In genomic region chr7:81232674-81233073, GRCm38 (mm10) we compare ENCODE assay signal across 27 mouse cellular contexts. TPM values are rescaled to one million over a fixed set of nuclear protein-coding genes. Genes with fewer than 3 reads are reported as not detected.
DNase-seq lines count a peak whose midpoint lies in the region; ATAC-seq lines count a peak whose summit lies in the region.
"Had no signal": no experiment of that assay in that cellular context is flagged by ENCODE, and none has a peak within 500 bp of the region (broad histone marks: within the 10 kb centered on the region; RNA-seq: fewer than 3 reads in every experiment).

No protein-coding gene starts in this region.

- peak; percentile 35; the same call in 1 of the 2 replicates for ATAC-seq in liver, embryonic 16.5 days (ENCODE audit: low read depth)
- ATAC-seq in liver, embryonic 11.5 days (replicated peaks; ENCODE audit: low FRiP score), result no peak
- ATAC-seq: forebrain, postnatal 0 days; intestine, embryonic 16.5 days; Patski had no signal

- no peak overlapping the region for H3K27ac ChIP-seq in liver, embryonic 16.5 days (ENCODE audit: low read length)
- no peak overlapping the region for H3K27ac ChIP-seq in liver, embryonic 11.5 days (ENCODE audit: low read depth, low read length)
- H3K27ac ChIP-seq: embryonic facial prominence, embryonic 13.5 days; forebrain, embryonic 12.5 days; hindbrain, embryonic 13.5 days; limb, embryonic 10.5 days; limb, embryonic 15.5 days; lung, embryonic 15.5 days had no signal

- 42% methylated on average over 2 of the region's 2 CpGs for WGBS in liver, embryonic 16.5 days (ENCODE audit: insufficient replicate concordance)
- 68% methylated on average over 2 of the region's 2 CpGs for WGBS in liver, embryonic 11.5 days

- DNase-seq in liver, embryonic 11.5 days (ENCODE audit: low spot score), result no peak
- peak; percentile 25 for DNase-seq in 3T3-L1 (ENCODE audit: low read depth, low spot score)
- peak; percentile 54 for DNase-seq in 416B (ENCODE audit: low read depth)
- peak; percentile 43 for DNase-seq in lung, postnatal 25 days (ENCODE audit: low spot score)
- no peak for DNase-seq in embryo, embryonic 10.5 days (ENCODE audit: low spot score)
- DNase-seq in heart, adult 18-20 months, result no peak
- DNase-seq: cerebellum, adult 9-10 months; forebrain, postnatal 0 days; heart, postnatal 36 days; kidney, adult 9 months; kidney, postnatal 10 days; layer of hippocampus, adult 9-11 months; midbrain, embryonic 14.5 days; retina, postnatal 1 day; right cerebral cortex, postnatal 14 days; thymus, postnatal 4 days had no signal

- no peaks in the 10 kb centered on the region for H3K36me3 ChIP-seq in liver, embryonic 16.5 days (ENCODE audit: control insufficient read depth, insufficient read depth)
- no peaks in the 10 kb centered on the region for H3K36me3 ChIP-seq in liver, embryonic 11.5 days (ENCODE audit: control insufficient read depth, insufficient read depth, low read length)
- H3K36me3 ChIP-seq: embryonic facial prominence, embryonic 13.5 days; forebrain, embryonic 12.5 days; G1E; hindbrain, embryonic 13.5 days; limb, embryonic 10.5 days; limb, embryonic 15.5 days; lung, embryonic 15.5 days had no signal

- no peak overlapping the region for H3K9ac ChIP-seq in liver, embryonic 16.5 days (ENCODE audit: low read depth, low read length)
- H3K9ac ChIP-seq in liver, embryonic 11.5 days (ENCODE audit: low read depth, low read length), result no peak overlapping the region
- H3K9ac ChIP-seq: embryonic facial prominence, embryonic 13.5 days; forebrain, embryonic 12.5 days; forebrain, postnatal 0 days; hindbrain, embryonic 13.5 days; limb, embryonic 15.5 days; lung, embryonic 15.5 days had no signal

- H3K27me3 ChIP-seq in liver, embryonic 16.5 days (ENCODE audit: control insufficient read depth, insufficient read depth, low read depth, low read length), result no peaks in the 10 kb centered on the region
- no peaks in the 10 kb centered on the region for H3K27me3 ChIP-seq in liver, embryonic 11.5 days (replicated peaks; ENCODE audit: control insufficient read depth, insufficient read depth, low read length)
- H3K27me3 ChIP-seq: embryonic facial prominence, embryonic 13.5 days; forebrain, embryonic 12.5 days; hindbrain, embryonic 13.5 days; limb, embryonic 15.5 days; lung, embryonic 15.5 days; Patski had no signal

- no peaks in the 10 kb centered on the region for H3K9me3 ChIP-seq in liver, embryonic 16.5 days (replicated peaks; ENCODE audit: control insufficient read depth, low read length)
- H3K9me3 ChIP-seq in liver, embryonic 11.5 days (ENCODE audit: control insufficient read depth, low read length), result no peaks in the 10 kb centered on the region
- H3K9me3 ChIP-seq: embryonic facial prominence, embryonic 13.5 days; forebrain, embryonic 12.5 days; G1E; hindbrain, embryonic 13.5 days; limb, embryonic 10.5 days; limb, embryonic 15.5 days; lung, embryonic 15.5 days had no signal

- no peaks in the 10 kb centered on the region for H3K4me1 ChIP-seq in liver, embryonic 16.5 days (ENCODE audit: control insufficient read depth, low read depth, low read length)
- H3K4me1 ChIP-seq in liver, embryonic 11.5 days (replicated peaks; ENCODE audit: control insufficient read depth, insufficient read depth, low read length), result no peaks in the 10 kb centered on the region
- H3K4me1 ChIP-seq: forebrain, embryonic 12.5 days; hindbrain, embryonic 13.5 days; limb, embryonic 10.5 days; limb, embryonic 15.5 days; lung, embryonic 15.5 days had no signal

- no peak overlapping the region for H3K4me2 ChIP-seq in liver, embryonic 16.5 days (ENCODE audit: low read depth, low read length)
- H3K4me2 ChIP-seq in liver, embryonic 11.5 days, result no peak overlapping the region
- H3K4me2 ChIP-seq: embryonic facial prominence, embryonic 13.5 days; forebrain, embryonic 12.5 days; heart, embryonic 11.5 days; hindbrain, embryonic 13.5 days; limb, embryonic 15.5 days; lung, embryonic 15.5 days had no signal

- H3K4me3 ChIP-seq in liver, embryonic 16.5 days (ENCODE audit: low read depth, low read length), result no peak overlapping the region
- no peak overlapping the region for H3K4me3 ChIP-seq in liver, embryonic 11.5 days (ENCODE audit: low read depth, low read length)
- H3K4me3 ChIP-seq: embryonic facial prominence, embryonic 13.5 days; forebrain, embryonic 12.5 days; hindbrain, embryonic 13.5 days; limb, embryonic 10.5 days; limb, embryonic 15.5 days; lung, embryonic 15.5 days had no signal

RNA-seq across cellular contexts. Expression of gene Pde8a, which starts 19.3 kb away (rescaled TPM):
- 1.1 and 1.2 TPM in 2 replicates for polyA plus RNA-seq in liver, embryonic 16.5 days (2015; fragmentation: Nextera tagmentation; extraction: Ambion mirVana)
- polyA plus RNA-seq in liver, embryonic 11.5 days (2014; fragmentation: Nextera tagmentation; extraction: Ambion mirVana), result 1.7 and 1.9 TPM in 2 replicates
- 10 to 100 TPM; 13.8 to 16.1 TPM for total RNA-seq in heart, adult 18-20 months (2021)
- polyA plus RNA-seq: G1E had no signal

Comparison
In these comparisons a context has a peak if more than half of its experiments do, and no peak if none do; other contexts are left out.
1. DNase-seq: peak in 3T3-L1 (single experiment), 416B (single experiment) and lung, postnatal 25 days (single experiment); none in liver, embryonic 11.5 days (single experiment), embryo, embryonic 10.5 days (single experiment) and heart, adult 18-20 months (0 of 2).